Mouse (Mus musculus) forelimb bud, embryonic 11.5 days (tissue): ENCODE results near the gene Cd34.

Experiments
- DNase-seq: peaks from one replicate; pipeline ENCODE4 v3.0.0-alpha.2; 2012; ENCODE audit warnings: low read depth, low spot score

Gene Cd34

DNA sequence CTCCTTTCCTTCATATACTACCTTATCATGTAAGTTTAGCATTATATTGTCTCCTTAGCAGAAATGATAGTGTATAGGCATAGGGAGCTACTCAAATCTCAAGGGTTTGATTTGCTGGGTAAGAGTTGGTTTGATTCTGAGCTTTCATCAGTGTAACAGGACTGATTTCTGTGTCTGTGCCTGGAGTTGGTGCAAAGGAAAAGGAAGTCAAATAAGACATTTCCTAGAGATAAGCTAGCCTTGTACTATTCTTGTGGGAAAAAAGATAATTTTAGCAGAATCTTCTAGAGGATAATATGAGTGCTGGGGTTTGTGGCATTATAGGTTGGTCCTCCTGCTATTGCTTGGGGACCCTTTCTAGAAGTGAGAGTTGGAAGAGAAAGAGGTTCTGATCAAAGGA is 67.6 kb downstream of the Cd34 start:
- no peak for DNase-seq
